Mouse (Mus musculus) G1E (cell line): ENCODE data around the gene Fcgr3. TPM values are rescaled to one million over a fixed set of nuclear protein-coding genes. Genes with fewer than 3 reads are reported as not detected.
A peak's percentile ranks its signal among the peaks of the same experiment; 100 is the strongest.

Experiments used
- ATAC-seq: 2 replicates; pipeline ENCODE4 v1.8.0; 2016; ENCODE audit warnings: mild to moderate bottlenecking; ENCODE audit not compliant: insufficient number of reproducible peaks, poor library complexity, low FRiP score, severe bottlenecking; ENCODE audit errors: extremely low read depth
- DNase-seq: peaks from one replicate; pipeline ENCODE4 v3.0.0; 2012; ENCODE audit warnings: low spot score
- H3K27me3 ChIP-seq: 2 replicates; pipeline ENCODE4 v1.6.1; 2012; ENCODE audit warnings: mild to moderate bottlenecking, low read length, inconsistent platforms; ENCODE audit not compliant: insufficient read depth
- H3K36me3 ChIP-seq: replicated peaks from 2 replicates; pipeline ENCODE3; 2012; ENCODE audit warnings: mild to moderate bottlenecking, inconsistent platforms
- H3K4me1 ChIP-seq: 2 replicates; pipeline ENCODE4 v1.6.1; 2012; ENCODE audit warnings: low read depth, low read length, inconsistent platforms, mixed read lengths; ENCODE audit not compliant: insufficient read depth
- H3K4me3 ChIP-seq: 2 replicates; pipeline ENCODE4 v1.5.1; 2012; ENCODE audit warnings: low read depth, mild to moderate bottlenecking, inconsistent platforms, low read length, moderate library complexity, mixed read lengths
- H3K9me3 ChIP-seq: replicated peaks from 2 replicates; pipeline ENCODE4 v1.6.1; 2012; ENCODE audit warnings: inconsistent platforms
- CTCF ChIP-seq: IDR thresholded peaks from 2 replicates; pipeline ENCODE4 v1.5.1; 2012; ENCODE audit warnings: low read depth, low read length, inconsistent platforms, mixed read lengths
- GATA1 ChIP-seq: IDR thresholded peaks from 2 replicates; pipeline ENCODE4 v1.6.1; 2012; ENCODE audit warnings: borderline replicate concordance, low read length, inconsistent platforms, mixed read lengths
- GATA2 ChIP-seq: IDR thresholded peaks from 2 replicates; pipeline ENCODE4 v1.6.1; 2012; ENCODE audit warnings: low read depth, low read length, inconsistent platforms, borderline replicate concordance
- POLR2AphosphoS5 ChIP-seq: IDR thresholded peaks from 2 replicates; pipeline ENCODE4 v1.6.1; 2012; ENCODE audit warnings: low read depth, low read length, inconsistent platforms; ENCODE audit not compliant: insufficient replicate concordance
- TAL1 ChIP-seq: conservative IDR thresholded peaks from 2 replicates; pipeline ENCODE4 v1.6.1; 2012; ENCODE audit warnings: low read depth, low read length, inconsistent platforms, mixed read lengths
- polyA plus RNA-seq: library from polyadenylated mRNA; stranded (reverse); fragments of >175 nt; gene quantifications from 2 replicates; pipeline ENCODE4 v1.2.3, GENCODE M21; 2012
- total RNA-seq, 2 experiments: library from RNA; stranded (forward) in 1 of 2; stranded (reverse) in 1 of 2; fragments of 200-1000 nt in 1 of 2; fragments of >200 nt in 1 of 2; fragmentation: Nextera tagmentation in 1 of 2; gene quantifications; 2 replicates each; pipeline ENCODE4 v1.2.3; 2014 to 2017

Gene Fcgr3
- total and polyA plus RNA-seq, 3 experiments = 1.5 to 99.6 (median 9.3) TPM

- peak overlapping the region; percentile 77 for H3K4me3 ChIP-seq
- H3K4me1 ChIP-seq = peaks cover 32% of the 10 kb centered on the region
- DNase-seq = no peak
- ATAC-seq = peak; percentile 11; the same call in 1 of the 2 replicates
- H3K36me3 ChIP-seq = no peaks in the 10 kb centered on the region
- no peak for TF ChIP-seq POLR2AphosphoS5
- TF ChIP-seq TAL1 = no peak
- TF ChIP-seq CTCF = no peak
- no peak for TF ChIP-seq GATA2
- no peak for TF ChIP-seq GATA1
- H3K9me3 ChIP-seq = no peaks in the 10 kb centered on the region
- H3K27me3 ChIP-seq = peaks cover 5% of the 10 kb centered on the region; the same call in 1 of the 2 replicates
These were observed 26.6 kb downstream of the Fcgr3 start for GRCm38 (mm10) chr1:171037861-171038721.

GRCm38 (mm10) chr1:171036550-171037324 lies 28.0 kb downstream of the Fcgr3 start:
- no peaks in the 10 kb centered on the region for H3K9me3 ChIP-seq
- no peaks in the 10 kb centered on the region for H3K36me3 ChIP-seq
- DNase-seq = no peak
- peaks cover 42% of the 10 kb centered on the region for H3K4me1 ChIP-seq
- peaks cover 8% of the 10 kb centered on the region for H3K27me3 ChIP-seq
- TF ChIP-seq TAL1 (no peak), CTCF (no peak), GATA2 (no peak), POLR2AphosphoS5 (no peak), GATA1 (no peak)
- peak; percentile 23; the same call in 1 of the 2 replicates for ATAC-seq
- peak overlapping the region; percentile 58 for H3K4me3 ChIP-seq

- Histone ChIP-seq H3K4me1 (peaks cover 46% of the 10 kb centered on the region), H3K9me3 (no peaks in the 10 kb centered on the region), H3K36me3 (no peaks in the 10 kb centered on the region), H3K4me3 (no peak overlapping the region; the same call in 1 of the 2 replicates), H3K27me3 (peaks cover 16% of the 10 kb centered on the region)
- ATAC-seq (no peak), DNase-seq (no peak)
- TF ChIP-seq GATA2 (no peak), TAL1 (no peak), GATA1 (no peak), CTCF (no peak), POLR2AphosphoS5 (no peak)
These were observed 29.1 kb downstream of the Fcgr3 start for GRCm38 (mm10) chr1:171035611-171036010.

- Histone ChIP-seq H3K4me3 (peak overlapping the region; percentile 70; the same call in 1 of the 2 replicates), H3K36me3 (no peaks in the 10 kb centered on the region), H3K4me1 (peaks cover 42% of the 10 kb centered on the region), H3K27me3 (peaks cover 14% of the 10 kb centered on the region; the same call in 1 of the 2 replicates), H3K9me3 (no peaks in the 10 kb centered on the region)
- DNase-seq (no peak), ATAC-seq (no peak)
- TF ChIP-seq GATA1 = no peak
- TF ChIP-seq TAL1 = no peak
- no peak for TF ChIP-seq GATA2
- no peak for TF ChIP-seq CTCF
- TF ChIP-seq POLR2AphosphoS5 = no peak
These were observed 30.5 kb downstream of the Fcgr3 start for GRCm38 (mm10) chr1:171034201-171034600.

GRCm38 (mm10) chr1:171033756-171034155 lies 31.0 kb downstream of the Fcgr3 start:
- DNase-seq = no peak

GRCm38 (mm10) chr1:171033196-171033595 lies 31.5 kb downstream of the Fcgr3 start:
- peak overlapping the region; percentile 70 for H3K4me3 ChIP-seq
- H3K36me3 ChIP-seq = no peaks in the 10 kb centered on the region
- H3K27me3 ChIP-seq = peaks cover 14% of the 10 kb centered on the region; the same call in 1 of the 2 replicates
- no peak for ATAC-seq
- peaks cover 38% of the 10 kb centered on the region for H3K4me1 ChIP-seq
- no peak for TF ChIP-seq CTCF
- no peak for TF ChIP-seq POLR2AphosphoS5
- TF ChIP-seq GATA2 = no peak
- TF ChIP-seq TAL1 = no peak
- TF ChIP-seq GATA1 = no peak
- no peak for DNase-seq
- H3K9me3 ChIP-seq = no peaks in the 10 kb centered on the region

More at GRCm38 (mm10) chr1:171033756-171034155, 31.0 kb downstream of the Fcgr3 start:
- Histone ChIP-seq H3K4me1 (peaks cover 38% of the 10 kb centered on the region), H3K36me3 (no peaks in the 10 kb centered on the region), H3K27me3 (peaks cover 14% of the 10 kb centered on the region; the same call in 1 of the 2 replicates), H3K4me3 (peak overlapping the region; percentile 70), H3K9me3 (no peaks in the 10 kb centered on the region)
- TF ChIP-seq CTCF (no peak), POLR2AphosphoS5 (no peak), GATA2 (no peak), TAL1 (no peak)
- ATAC-seq = 0 out of 2 replicates have a peak, but pooled peaks have one; percentile 11
